Mouse (Mus musculus): ENCODE results near the gene Pabpn1l. TPM values are rescaled to one million over a fixed set of nuclear protein-coding genes. Genes with fewer than 3 reads are reported as not detected.

Gene Pabpn1l
- total and polyA plus RNA-seq, 3 experiments = 0.11 TPM; not detected in 2

GRCm38 (mm10) chr8:122641406-122641805 is 18.9 kb upstream of the Pabpn1l start:
- DNase-seq (ENCODE audit: low spot score) = no peak
- H3K4me3 ChIP-seq (ENCODE audit: low read depth, low read length) = no peak overlapping the region
- ATAC-seq (ENCODE audit: extremely low read depth, insufficient number of reproducible peaks, low FRiP score, poor library complexity, severe bottlenecking) = no peak
- peaks cover 100% of the 10 kb centered on the region for H3K36me3 ChIP-seq (replicated peaks)
- H3K27me3 ChIP-seq (ENCODE audit: insufficient read depth, low read length) = no peaks in the 10 kb centered on the region
- H3K4me1 ChIP-seq (ENCODE audit: insufficient read depth, low read depth, low read length) = peaks cover 82% of the 10 kb centered on the region
- no peak for TF ChIP-seq POLR2AphosphoS5 (IDR thresholded peaks at IDR 0.05; ENCODE audit: insufficient replicate concordance, low read depth, low read length)
- TF ChIP-seq GATA1 (IDR thresholded peaks at IDR 0.05; ENCODE audit: borderline replicate concordance, low read length) = no peak
- TF ChIP-seq CTCF (IDR thresholded peaks at IDR 0.05; ENCODE audit: low read depth, low read length) = no peak
- no peak for TF ChIP-seq TAL1 (conservative IDR thresholded peaks at IDR 0.05; ENCODE audit: low read depth, low read length)
- no peak for TF ChIP-seq GATA2 (IDR thresholded peaks at IDR 0.05; ENCODE audit: borderline replicate concordance, low read depth, low read length)
- no peaks in the 10 kb centered on the region for H3K9me3 ChIP-seq (replicated peaks)

- DNase-seq (ENCODE audit: low spot score) (no peak), ATAC-seq (ENCODE audit: extremely low read depth, insufficient number of reproducible peaks, low FRiP score, poor library complexity, severe bottlenecking) (no peak)
- Histone ChIP-seq H3K9me3 (replicated peaks) (no peaks in the 10 kb centered on the region), H3K4me1 (ENCODE audit: insufficient read depth, low read depth, low read length) (peaks cover 82% of the 10 kb centered on the region), H3K4me3 (ENCODE audit: low read depth, low read length) (no peak overlapping the region), H3K36me3 (replicated peaks) (peaks cover 100% of the 10 kb centered on the region), H3K27me3 (ENCODE audit: insufficient read depth, low read length) (no peaks in the 10 kb centered on the region)
- TF ChIP-seq CTCF (IDR thresholded peaks at IDR 0.05; ENCODE audit: low read depth, low read length) = no peak
These were observed 18.3 kb upstream of the Pabpn1l start for GRCm38 (mm10) chr8:122640825-122641224.

- H3K36me3 ChIP-seq (replicated peaks) = peaks cover 100% of the 10 kb centered on the region
- H3K27me3 ChIP-seq (ENCODE audit: insufficient read depth, low read length) = no peaks in the 10 kb centered on the region
- H3K9me3 ChIP-seq (replicated peaks) = no peaks in the 10 kb centered on the region
- no peak for ATAC-seq (ENCODE audit: extremely low read depth, insufficient number of reproducible peaks, low FRiP score, poor library complexity, severe bottlenecking)
- TF ChIP-seq TAL1 (conservative IDR thresholded peaks at IDR 0.05; ENCODE audit: low read depth, low read length) (no peak), CTCF (IDR thresholded peaks at IDR 0.05; ENCODE audit: low read depth, low read length) (no peak), GATA2 (IDR thresholded peaks at IDR 0.05; ENCODE audit: borderline replicate concordance, low read depth, low read length) (no peak), GATA1 (IDR thresholded peaks at IDR 0.05; ENCODE audit: borderline replicate concordance, low read length) (no peak), POLR2AphosphoS5 (IDR thresholded peaks at IDR 0.05; ENCODE audit: insufficient replicate concordance, low read depth, low read length) (no peak)
- no peak for DNase-seq (ENCODE audit: low spot score)
- no peak overlapping the region for H3K4me3 ChIP-seq (ENCODE audit: low read depth, low read length)
- peaks cover 82% of the 10 kb centered on the region for H3K4me1 ChIP-seq (ENCODE audit: insufficient read depth, low read depth, low read length)
These were observed 17.1 kb upstream of the Pabpn1l start for GRCm38 (mm10) chr8:122639521-122640248.

- TF ChIP-seq GATA1 (IDR thresholded peaks at IDR 0.05; ENCODE audit: borderline replicate concordance, low read length) (no peak), POLR2AphosphoS5 (IDR thresholded peaks at IDR 0.05; ENCODE audit: insufficient replicate concordance, low read depth, low read length) (no peak), TAL1 (conservative IDR thresholded peaks at IDR 0.05; ENCODE audit: low read depth, low read length) (no peak), GATA2 (IDR thresholded peaks at IDR 0.05; ENCODE audit: borderline replicate concordance, low read depth, low read length) (no peak), CTCF (IDR thresholded peaks at IDR 0.05; ENCODE audit: low read depth, low read length) (no peak)
- no peaks in the 10 kb centered on the region for H3K9me3 ChIP-seq (replicated peaks)
- DNase-seq (ENCODE audit: low spot score) (no peak), ATAC-seq (ENCODE audit: extremely low read depth, insufficient number of reproducible peaks, low FRiP score, poor library complexity, severe bottlenecking) (no peak)
- no peak overlapping the region for H3K4me3 ChIP-seq (ENCODE audit: low read depth, low read length)
- peaks cover 100% of the 10 kb centered on the region for H3K36me3 ChIP-seq (replicated peaks)
- no peaks in the 10 kb centered on the region for H3K27me3 ChIP-seq (ENCODE audit: insufficient read depth, low read length)
- peaks cover 72% of the 10 kb centered on the region for H3K4me1 ChIP-seq (ENCODE audit: insufficient read depth, low read depth, low read length)
These were observed 16.1 kb upstream of the Pabpn1l start for GRCm38 (mm10) chr8:122638601-122639000.

GRCm38 (mm10) chr8:122637230-122637629 is 14.7 kb upstream of the Pabpn1l start:
- ATAC-seq (ENCODE audit: extremely low read depth, insufficient number of reproducible peaks, low FRiP score, poor library complexity, severe bottlenecking) (no peak), DNase-seq (ENCODE audit: low spot score) (no peak)
- Histone ChIP-seq H3K4me1 (ENCODE audit: insufficient read depth, low read depth, low read length) (peaks cover 62% of the 10 kb centered on the region), H3K36me3 (replicated peaks) (peaks cover 100% of the 10 kb centered on the region), H3K4me3 (ENCODE audit: low read depth, low read length) (no peak overlapping the region), H3K9me3 (replicated peaks) (no peaks in the 10 kb centered on the region), H3K27me3 (ENCODE audit: insufficient read depth, low read length) (no peaks in the 10 kb centered on the region)
- TF ChIP-seq CTCF (IDR thresholded peaks at IDR 0.05; ENCODE audit: low read depth, low read length) (no peak), TAL1 (conservative IDR thresholded peaks at IDR 0.05; ENCODE audit: low read depth, low read length) (no peak), POLR2AphosphoS5 (IDR thresholded peaks at IDR 0.05; ENCODE audit: insufficient replicate concordance, low read depth, low read length) (no peak), GATA2 (IDR thresholded peaks at IDR 0.05; ENCODE audit: borderline replicate concordance, low read depth, low read length) (no peak), GATA1 (IDR thresholded peaks at IDR 0.05; ENCODE audit: borderline replicate concordance, low read length) (no peak)

- H3K4me3 ChIP-seq (ENCODE audit: low read depth, low read length) = no peak overlapping the region
- H3K9me3 ChIP-seq (replicated peaks) = no peaks in the 10 kb centered on the region
- TF ChIP-seq GATA2 (IDR thresholded peaks at IDR 0.05; ENCODE audit: borderline replicate concordance, low read depth, low read length) = no peak
- TF ChIP-seq CTCF (IDR thresholded peaks at IDR 0.05; ENCODE audit: low read depth, low read length) = no peak
- no peak for TF ChIP-seq TAL1 (conservative IDR thresholded peaks at IDR 0.05; ENCODE audit: low read depth, low read length)
- no peak for TF ChIP-seq GATA1 (IDR thresholded peaks at IDR 0.05; ENCODE audit: borderline replicate concordance, low read length)
- no peak for TF ChIP-seq POLR2AphosphoS5 (IDR thresholded peaks at IDR 0.05; ENCODE audit: insufficient replicate concordance, low read depth, low read length)
- peaks cover 58% of the 10 kb centered on the region for H3K4me1 ChIP-seq (ENCODE audit: insufficient read depth, low read depth, low read length)
- DNase-seq (ENCODE audit: low spot score) (no peak), ATAC-seq (ENCODE audit: extremely low read depth, insufficient number of reproducible peaks, low FRiP score, poor library complexity, severe bottlenecking) (no peak)
- H3K36me3 ChIP-seq (replicated peaks) = peaks cover 100% of the 10 kb centered on the region
- no peaks in the 10 kb centered on the region for H3K27me3 ChIP-seq (ENCODE audit: insufficient read depth, low read length)
These were observed 14.2 kb upstream of the Pabpn1l start for GRCm38 (mm10) chr8:122636803-122637175.
